Mouse (Mus musculus) midbrain, embryonic 10.5 days (tissue): Measurements from ENCODE around the gene Lnp1. TPM values are rescaled to one million over a fixed set of nuclear protein-coding genes. Genes with fewer than 3 reads are reported as not detected.
"Not testable (repeated sequence)": the region's sequence is repeated elsewhere in the genome, so short reads cannot be mapped to it uniquely, and the experiment has no call there.

Experiments used
- DNase-seq: peaks from one replicate; pipeline ENCODE4 v3.0.0-alpha.2; 2017; ENCODE audit warnings: low spot score
- H3K27ac ChIP-seq: fragments of 300-500 bp; sonication (generic); replicated peaks from 2 replicates; pipeline ENCODE4 v1.5.1; 2016; ENCODE audit warnings: mild to moderate bottlenecking
- H3K27me3 ChIP-seq: fragments of 300-500 bp; sonication (generic); 2 replicates; pipeline ENCODE4 v1.6.1; 2016; ENCODE audit warnings: low read depth, mild to moderate bottlenecking; ENCODE audit not compliant: poor library complexity, severe bottlenecking
- H3K36me3 ChIP-seq: fragments of 300-500 bp; sonication (generic); 2 replicates; pipeline ENCODE4 v1.6.1; 2016; ENCODE audit warnings: mild to moderate bottlenecking, moderate library complexity
- H3K4me1 ChIP-seq: fragments of 300-500 bp; sonication (generic); 2 replicates; pipeline ENCODE4 v1.6.1; 2016
- H3K4me3 ChIP-seq: fragments of 300-500 bp; sonication (generic); 2 replicates; pipeline ENCODE4 v1.5.1; 2016; ENCODE audit warnings: mild to moderate bottlenecking, moderate library complexity
- H3K9me3 ChIP-seq: fragments of 300-500 bp; sonication (generic); replicated peaks from 2 replicates; pipeline ENCODE4 v1.6.1; 2016; ENCODE audit warnings: mild to moderate bottlenecking
- WGBS: fragments of 180-500 bp; shearing (Covaris S2); methylation state at CpG from one replicate; pipeline ENCODE4 v1.1.7; 2016; 5-methylcytosine and 5-hydroxymethylcytosine counted together
- polyA plus RNA-seq: library from polyadenylated mRNA; unstranded; fragments of >200 nt; fragmentation: Nextera tagmentation; extraction: Ambion mirVana; gene quantifications from 2 replicates; pipeline ENCODE4 v1.2.1, GENCODE M21; 2016

The Lnp1 gene
- not detected in 2 replicates for polyA plus RNA-seq

DNA sequence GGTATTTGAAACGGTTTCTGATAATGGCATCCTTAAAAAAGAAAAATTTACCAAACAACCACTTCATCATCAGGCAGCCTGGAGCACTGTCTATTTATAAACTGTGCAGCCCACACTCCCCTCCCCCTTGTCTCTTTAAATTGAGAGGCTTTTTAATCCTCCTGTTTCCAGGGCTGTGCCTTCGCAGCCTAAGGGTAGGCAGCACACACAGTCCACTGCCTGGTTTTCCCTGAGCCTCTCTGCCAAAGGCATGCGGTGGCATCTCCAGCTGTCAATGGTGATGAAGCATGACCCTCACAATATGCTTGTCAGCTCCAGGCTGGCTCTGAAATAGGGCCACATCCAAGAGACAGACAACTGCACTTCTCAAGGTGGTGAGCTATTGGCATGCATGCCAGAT lies at the start of gene Lnp1:
Gene Lnp1 (minus strand): TSS at position 39 of the 400 bp plus-strand sequence.
- no peaks in the 10 kb centered on the region for H3K4me1 ChIP-seq
- H3K4me3 ChIP-seq: no peak within 1 kb of the TSS
- no peaks in the 10 kb centered on the region for H3K9me3 ChIP-seq
- no peak within 1 kb of the TSS for H3K27ac ChIP-seq
- no peaks in the 10 kb centered on the region for H3K27me3 ChIP-seq
- H3K36me3 ChIP-seq: no peaks in the 10 kb centered on the region
- no peak for DNase-seq
- WGBS: 57% methylated on average over 3 of the region's 3 CpGs

DNA sequence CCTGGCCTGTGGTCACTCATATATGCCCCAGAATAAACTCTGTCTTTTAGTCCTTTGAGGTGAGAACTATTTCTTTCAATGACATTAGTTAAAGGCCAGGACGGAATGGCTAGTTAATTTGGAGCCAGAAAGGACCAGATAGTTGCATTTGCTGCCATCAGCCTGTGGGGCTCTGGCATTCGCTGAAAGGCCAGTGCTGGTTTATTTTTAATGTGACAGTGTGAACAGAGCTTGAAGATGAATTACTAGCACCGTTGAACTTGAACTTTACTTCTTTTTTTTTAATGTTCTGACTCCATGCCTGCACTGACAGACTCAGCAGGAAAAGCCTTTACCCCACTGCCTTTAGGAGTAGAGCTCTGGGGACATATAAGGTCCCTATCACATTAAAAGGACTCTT lies 46.8 kb upstream of the Lnp1 start:
- no peak overlapping the region for H3K4me3 ChIP-seq
- H3K4me1 ChIP-seq: no peaks in the 10 kb centered on the region
- H3K27ac ChIP-seq: no peak overlapping the region
- 71% methylated on average over 3 of the region's 3 CpGs for WGBS
- no peaks in the 10 kb centered on the region for H3K9me3 ChIP-seq
- DNase-seq: no peak
- H3K36me3 ChIP-seq: no peaks in the 10 kb centered on the region
- H3K27me3 ChIP-seq: no peaks in the 10 kb centered on the region

DNA sequence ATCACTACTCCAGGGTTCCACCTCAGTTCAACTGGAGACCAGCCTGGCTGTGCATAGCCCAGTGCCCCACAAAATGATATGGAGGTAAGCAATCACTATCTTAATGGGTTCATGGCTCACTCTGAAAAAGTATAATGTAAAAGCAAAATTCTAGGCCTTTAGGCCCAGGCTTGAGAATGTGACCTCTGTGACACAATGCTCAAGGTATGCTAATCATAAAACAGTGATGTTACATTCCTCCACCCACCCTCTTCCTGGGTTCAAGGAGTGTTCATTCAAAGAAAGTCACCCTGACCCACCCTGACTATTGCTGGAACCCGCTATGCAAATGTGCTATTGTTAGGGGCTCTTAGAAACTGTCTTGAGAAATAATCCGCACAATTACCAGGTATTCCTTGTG lies 30.4 kb upstream of the Lnp1 start:
- H3K4me1 ChIP-seq, H3K27ac ChIP-seq, H3K36me3 ChIP-seq, H3K27me3 ChIP-seq, H3K9me3 ChIP-seq, DNase-seq, H3K4me3 ChIP-seq: not testable (repeated sequence)
- 92% methylated on average over 2 of the region's 2 CpGs for WGBS

DNA sequence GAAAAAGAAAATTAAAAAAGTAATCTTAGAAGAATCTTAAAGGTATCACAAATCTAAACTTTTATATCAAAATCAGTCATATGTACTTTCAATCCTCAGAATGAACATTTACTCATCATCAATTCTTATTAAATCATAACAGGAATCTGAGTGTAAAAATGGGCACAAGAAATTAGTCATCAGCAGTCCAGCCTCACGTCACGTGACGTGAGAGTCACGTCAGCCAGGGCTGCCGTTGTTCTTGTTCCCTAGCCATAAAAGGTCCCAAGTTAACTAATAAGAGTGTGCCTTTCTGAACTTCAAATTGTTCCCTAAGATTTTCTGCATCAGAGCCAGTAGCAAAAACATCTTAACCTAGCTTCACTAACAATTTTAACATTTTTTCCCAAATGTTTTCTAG lies 21.2 kb upstream of the Lnp1 start:
- H3K27ac ChIP-seq: no peak overlapping the region
- WGBS: 91% methylated on average over 5 of the region's 5 CpGs
- H3K36me3 ChIP-seq: no peaks in the 10 kb centered on the region

DNA sequence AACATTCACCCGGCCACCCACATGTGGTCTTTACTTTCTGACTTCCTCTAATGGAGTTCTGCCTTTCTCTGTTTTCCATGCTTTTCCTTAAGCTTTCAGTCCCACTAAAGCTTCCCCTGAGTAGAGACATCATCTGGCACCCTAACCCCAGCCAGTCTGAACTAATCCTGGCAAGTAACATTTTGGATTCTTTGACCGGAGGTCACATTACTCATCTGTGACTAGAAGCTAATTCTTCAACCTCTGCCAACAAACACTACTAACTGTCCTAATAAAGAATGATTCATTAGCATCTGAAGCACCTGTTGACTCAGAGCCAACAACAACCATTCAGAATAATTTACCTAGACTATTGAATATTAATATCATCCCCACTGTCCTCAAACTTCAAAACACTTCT lies 14.5 kb upstream of the Lnp1 start:
- H3K4me1 ChIP-seq: no peaks in the 10 kb centered on the region
- 95% methylated on average over 2 of the region's 2 CpGs for WGBS
- no peak for DNase-seq
- no peaks in the 10 kb centered on the region for H3K36me3 ChIP-seq
- no peaks in the 10 kb centered on the region for H3K9me3 ChIP-seq
- H3K4me3 ChIP-seq: no peak overlapping the region
- no peak overlapping the region for H3K27ac ChIP-seq
- H3K27me3 ChIP-seq: no peaks in the 10 kb centered on the region

More for the DNA sequence above, 21.2 kb upstream of the Lnp1 start:
- no peak for DNase-seq
- Histone ChIP-seq H3K9me3 (no peaks in the 10 kb centered on the region), H3K4me1 (no peaks in the 10 kb centered on the region), H3K4me3 (no peak overlapping the region), H3K27me3 (no peaks in the 10 kb centered on the region)

DNA sequence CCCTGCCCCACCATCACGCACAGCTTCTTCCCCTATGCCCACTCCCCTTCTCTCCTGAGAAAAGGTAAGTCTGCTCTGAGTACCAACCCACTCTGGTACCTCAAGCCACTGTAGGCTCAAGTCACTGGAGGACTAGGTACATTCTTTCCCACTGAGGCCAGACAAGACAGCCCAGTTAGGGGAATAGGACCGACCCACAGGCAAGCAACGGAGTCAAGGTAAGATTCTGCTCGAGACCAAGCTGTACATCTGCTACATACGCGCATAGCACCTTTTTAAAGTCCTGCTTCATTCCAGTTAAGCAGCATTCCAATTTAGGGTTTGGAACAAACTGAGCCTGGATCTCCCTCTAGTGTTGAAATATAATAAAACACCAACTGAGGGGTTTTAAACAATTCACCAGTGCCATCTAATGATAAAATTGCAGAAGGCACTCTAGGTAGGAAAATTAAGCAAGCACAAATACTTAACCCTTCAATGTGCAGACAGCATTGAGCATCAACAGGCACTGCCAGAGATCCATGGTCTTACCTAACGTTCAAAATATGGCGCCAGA lies 7.7 kb downstream of the Lnp1 start:
- Histone ChIP-seq H3K4me1 (no peaks in the 10 kb centered on the region), H3K27me3 (no peaks in the 10 kb centered on the region), H3K27ac (no peak overlapping the region), H3K4me3 (no peak overlapping the region), H3K9me3 (no peaks in the 10 kb centered on the region), H3K36me3 (no peaks in the 10 kb centered on the region)
- WGBS: 35% methylated on average over 8 of the region's 8 CpGs
- DNase-seq: peak; percentile 14

DNA sequence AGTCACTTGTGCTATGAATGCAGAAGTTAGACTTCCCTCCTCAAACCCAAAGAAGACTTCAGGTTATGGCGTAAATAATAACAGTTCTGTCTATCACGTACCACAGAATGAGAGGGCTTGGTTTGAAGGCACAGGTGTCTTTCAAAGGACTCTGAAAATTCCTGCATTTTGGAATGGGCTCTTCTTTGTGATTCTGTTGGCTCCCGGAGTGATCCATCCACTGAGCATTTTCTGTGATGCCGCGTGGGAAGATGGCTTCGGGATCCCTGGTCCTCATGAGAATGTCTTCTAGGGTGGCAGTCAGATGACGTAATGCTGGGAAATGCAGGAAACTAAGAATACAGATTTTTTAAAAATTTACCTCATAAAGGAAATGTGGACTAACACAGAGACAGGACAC lies 10.6 kb downstream of the Lnp1 start:
- H3K4me1 ChIP-seq: no peaks in the 10 kb centered on the region
- no peaks in the 10 kb centered on the region for H3K36me3 ChIP-seq

DNA sequence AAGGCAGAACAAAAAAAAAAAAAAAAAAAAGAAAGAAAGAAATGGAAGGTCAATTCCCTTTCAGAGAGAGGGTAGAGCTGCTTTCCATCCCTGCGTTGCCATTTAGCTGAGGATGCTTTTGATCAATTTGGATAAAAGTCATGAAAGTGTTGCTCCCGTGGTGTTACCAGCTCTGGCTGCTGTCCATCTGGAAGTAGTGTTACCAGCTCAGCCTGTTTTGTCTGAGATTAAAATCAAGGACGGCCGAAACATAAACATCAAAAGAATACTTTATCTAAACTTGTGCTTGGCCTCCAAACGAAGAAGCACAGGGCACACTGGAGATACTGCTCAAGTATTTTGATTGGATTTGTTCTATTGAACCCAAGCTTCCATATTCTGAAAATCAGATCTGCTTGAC lies 18.9 kb downstream of the Lnp1 start:
- 68% methylated on average over 5 of the region's 5 CpGs for WGBS
- Histone ChIP-seq H3K4me3 (no peak overlapping the region), H3K4me1 (no peaks in the 10 kb centered on the region), H3K27me3 (no peaks in the 10 kb centered on the region), H3K9me3 (no peaks in the 10 kb centered on the region), H3K27ac (no peak overlapping the region), H3K36me3 (no peaks in the 10 kb centered on the region)
- DNase-seq: no peak

More for the DNA sequence above, 10.6 kb downstream of the Lnp1 start:
- Histone ChIP-seq H3K9me3 (no peaks in the 10 kb centered on the region), H3K27me3 (no peaks in the 10 kb centered on the region), H3K4me3 (no peak overlapping the region), H3K27ac (no peak overlapping the region)
- no peak for DNase-seq
- WGBS: 87% methylated on average over 7 of the region's 7 CpGs

DNA sequence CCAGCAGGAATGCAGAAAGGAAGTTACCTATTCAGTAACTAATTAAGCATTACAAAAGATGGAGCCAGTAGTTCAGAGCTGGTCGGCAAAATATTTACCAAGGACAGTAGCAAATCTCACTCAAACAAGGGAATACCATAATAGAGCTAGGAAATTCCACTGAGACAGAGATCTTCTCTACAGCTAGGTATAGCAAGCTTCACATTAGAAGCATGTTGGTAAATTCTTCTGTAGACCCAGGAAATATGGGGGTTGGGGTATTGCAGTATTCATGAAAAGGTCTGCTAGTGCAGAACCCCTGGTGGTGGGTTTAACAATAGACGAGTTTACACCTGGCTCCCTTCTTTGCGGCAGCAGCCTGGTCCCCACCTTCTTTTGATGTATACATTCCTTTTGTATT lies 25.7 kb downstream of the Lnp1 start:
- not testable (repeated sequence) for H3K36me3 ChIP-seq, H3K4me3 ChIP-seq, H3K9me3 ChIP-seq, DNase-seq, H3K27ac ChIP-seq, H3K27me3 ChIP-seq, H3K4me1 ChIP-seq
- 69% methylated on average over 3 of the region's 3 CpGs for WGBS

DNA sequence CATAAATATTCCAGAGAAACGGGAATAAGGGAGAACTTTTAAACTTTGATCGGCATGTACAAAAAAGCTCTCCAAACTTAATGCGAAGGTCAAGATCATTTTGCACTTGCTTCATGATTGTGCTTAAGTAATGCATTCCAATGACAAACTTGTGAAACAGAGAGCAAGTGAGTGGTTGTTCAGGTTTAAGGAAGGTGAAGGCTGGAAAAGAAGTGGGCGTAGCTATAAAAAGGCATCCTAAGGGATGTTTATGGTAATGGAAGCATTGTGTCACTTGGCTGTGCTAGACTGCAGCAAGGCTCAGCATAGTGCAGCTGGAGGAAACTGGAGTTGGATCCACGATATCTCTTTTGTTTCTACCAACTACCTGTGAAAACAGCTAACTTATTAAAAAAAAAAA lies 36.3 kb downstream of the Lnp1 start:
- no peak overlapping the region for H3K4me3 ChIP-seq
- 91% methylated on average over 5 of the region's 5 CpGs for WGBS
- H3K27ac ChIP-seq: no peak overlapping the region
- no peak for DNase-seq
- H3K9me3 ChIP-seq: no peaks in the 10 kb centered on the region
- H3K36me3 ChIP-seq: no peaks in the 10 kb centered on the region
- H3K4me1 ChIP-seq: peaks cover 5% of the 10 kb centered on the region; the same call in 1 of the 2 replicates
- H3K27me3 ChIP-seq: no peaks in the 10 kb centered on the region

DNA sequence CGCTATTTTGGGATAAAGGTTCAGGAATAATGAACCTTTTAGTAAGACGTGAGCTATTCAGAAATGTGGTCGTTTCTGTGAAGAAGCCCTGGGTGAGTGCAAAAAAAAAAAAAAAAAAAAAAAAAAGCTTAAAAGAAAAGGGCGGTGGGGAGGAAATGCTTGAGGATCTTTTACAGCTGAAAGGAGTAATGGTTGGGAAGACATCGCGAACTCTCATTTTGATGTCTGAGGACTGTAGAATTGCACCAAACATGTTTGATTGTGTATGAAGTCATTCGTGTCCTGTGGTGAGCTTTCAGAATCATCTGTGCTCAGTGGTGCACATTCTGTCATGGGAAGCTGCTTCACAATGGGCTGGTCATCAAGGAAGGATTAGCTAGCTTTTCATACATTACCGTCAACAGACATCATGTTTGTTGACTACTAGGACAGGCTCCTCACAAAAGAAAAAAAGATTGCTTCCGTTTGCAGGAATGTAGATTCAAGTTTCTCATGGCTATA lies 41.2 kb downstream of the Lnp1 start:
- Histone ChIP-seq H3K4me3 (peak overlapping the region; percentile 58), H3K4me1 (peaks cover 14% of the 10 kb centered on the region), H3K27ac (no peak overlapping the region), H3K9me3 (no peaks in the 10 kb centered on the region), H3K36me3 (no peaks in the 10 kb centered on the region), H3K27me3 (peaks cover 5% of the 10 kb centered on the region; the same call in 1 of the 2 replicates)
- no peak for DNase-seq
- WGBS: 27% methylated on average over 9 of the region's 9 CpGs

DNA sequence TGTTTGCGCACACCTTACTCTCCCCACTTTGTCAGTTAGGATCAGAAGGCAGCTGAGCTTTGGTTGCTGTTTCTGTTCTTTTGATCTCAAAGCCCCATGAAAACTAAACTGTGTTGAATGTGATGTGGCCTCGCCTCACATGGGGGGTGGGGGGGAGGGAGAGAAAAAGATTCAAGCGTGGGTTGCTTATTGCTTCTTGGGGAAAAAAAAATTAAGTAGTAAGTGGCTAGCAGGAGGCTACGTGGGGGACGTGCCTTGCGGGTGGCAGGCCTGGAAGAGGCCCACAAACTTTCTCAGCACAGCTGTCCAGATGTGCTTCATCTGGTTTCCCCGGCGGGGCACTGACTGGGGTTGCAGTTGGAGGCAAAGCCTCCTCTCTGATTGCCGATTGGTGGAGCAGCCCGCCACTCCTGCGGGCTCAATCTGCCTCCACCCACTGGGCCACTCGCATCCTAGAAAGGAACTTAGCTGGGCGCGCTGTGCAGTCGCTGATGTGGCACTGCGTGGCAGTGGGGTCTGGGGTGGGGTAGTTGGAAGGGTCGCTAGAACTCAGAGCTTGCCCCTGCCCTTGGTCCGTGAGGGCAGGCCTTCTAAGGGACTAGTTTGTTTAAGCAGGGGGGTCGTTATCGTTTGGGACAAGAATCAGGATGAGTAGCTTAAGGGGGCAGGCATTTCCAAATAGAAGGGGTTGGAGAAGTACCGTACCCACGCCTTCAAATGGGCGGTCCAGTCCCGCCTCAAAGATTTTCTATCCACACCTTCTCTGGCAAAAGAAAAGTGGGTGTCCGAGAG lies 41.8 kb downstream of the Lnp1 start, which contains the start of gene Tmem45a:
Gene Tmem45a (minus strand): TSS at position 343 of the 792 bp plus-strand sequence.
- no peaks in the 10 kb centered on the region for H3K36me3 ChIP-seq
- H3K9me3 ChIP-seq: no peaks in the 10 kb centered on the region
- H3K27ac ChIP-seq: peak within 1 kb of the TSS; percentile 69; the same call in 1 of the 2 replicates
- H3K27me3 ChIP-seq: peaks cover 5% of the 10 kb centered on the region; the same call in 1 of the 2 replicates
- peak; percentile 82 for DNase-seq
- H3K4me3 ChIP-seq: peak within 1 kb of the TSS; percentile 58
- WGBS: 4% methylated on average over 25 of the region's 25 CpGs
- H3K4me1 ChIP-seq: peaks cover 14% of the 10 kb centered on the region

DNA sequence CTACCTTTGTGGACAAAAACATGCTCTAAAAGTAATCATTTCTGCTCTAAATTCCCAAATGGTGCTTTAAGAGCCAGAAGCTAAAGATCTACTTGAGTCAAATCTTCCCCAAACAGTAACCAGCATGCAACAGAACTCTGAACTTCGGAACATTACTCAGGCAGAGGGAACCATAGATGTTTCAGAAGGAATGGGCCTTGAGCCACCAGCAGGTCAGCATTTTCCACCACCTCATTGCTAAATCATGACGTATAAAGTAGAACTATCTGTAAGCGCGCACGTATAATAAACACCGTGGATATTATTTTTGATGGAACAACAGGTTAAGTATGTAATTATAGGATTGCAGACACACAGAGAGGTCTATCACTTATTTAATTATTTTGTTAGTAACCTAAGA lies 43.0 kb downstream of the Lnp1 start:
- WGBS: 97% methylated on average over 6 of the region's 6 CpGs
- Histone ChIP-seq H3K27ac (no peak overlapping the region), H3K4me3 (no peak overlapping the region), H3K9me3 (no peaks in the 10 kb centered on the region), H3K4me1 (peaks cover 14% of the 10 kb centered on the region), H3K27me3 (peaks cover 5% of the 10 kb centered on the region; the same call in 1 of the 2 replicates), H3K36me3 (no peaks in the 10 kb centered on the region)
- no peak for DNase-seq
